Mouse (Mus musculus) right cerebral cortex, postnatal 25 days (tissue): ENCODE results near the gene Plgrkt.
A peak's percentile ranks its signal among the peaks of the same experiment; 100 is the strongest.
"Not testable (repeated sequence)": the region's sequence is repeated elsewhere in the genome, so short reads cannot be mapped to it uniquely, and the experiment has no call there.

Experiments used
- DNase-seq: peaks from one replicate; pipeline ENCODE4 v3.0.0; 2022

The Plgrkt gene

GRCm38 (mm10) chr19:29366969-29367622 lies at the start of gene Plgrkt, which contains the start of gene Cd274:
Plgrkt (minus strand) TSS chr19:29367390.
Cd274 (plus strand) TSS chr19:29367455.
- peak; percentile 35 for DNase-seq

- no peak for DNase-seq
These were observed 49.3 kb upstream of the Plgrkt start for GRCm38 (mm10) chr19:29416393-29416902.

GRCm38 (mm10) chr19:29414917-29415316 lies 47.7 kb upstream of the Plgrkt start:
- not testable (repeated sequence) for DNase-seq

- no peak for DNase-seq
These were observed 47.3 kb upstream of the Plgrkt start for GRCm38 (mm10) chr19:29414513-29414912.

GRCm38 (mm10) chr19:29412476-29413420 lies 45.6 kb upstream of the Plgrkt start:
- DNase-seq = no peak

GRCm38 (mm10) chr19:29410619-29411018 lies 43.4 kb upstream of the Plgrkt start, which contains the start of gene Pdcd1lg2:
Pdcd1lg2 (plus strand) TSS chr19:29410919.
- DNase-seq = no peak

GRCm38 (mm10) chr19:29406042-29407017 lies 39.1 kb upstream of the Plgrkt start:
- no peak for DNase-seq

GRCm38 (mm10) chr19:29405388-29405787 lies 38.2 kb upstream of the Plgrkt start:
- DNase-seq = no peak

GRCm38 (mm10) chr19:29403251-29403650 lies 36.1 kb upstream of the Plgrkt start:
- no peak for DNase-seq

- no peak for DNase-seq
These were observed 35.4 kb upstream of the Plgrkt start for GRCm38 (mm10) chr19:29402621-29403020.

- no peak for DNase-seq
These were observed 33.3 kb upstream of the Plgrkt start for GRCm38 (mm10) chr19:29400466-29400865.

GRCm38 (mm10) chr19:29399786-29400185 lies 32.6 kb upstream of the Plgrkt start:
- no peak for DNase-seq

GRCm38 (mm10) chr19:29396353-29396752 lies 29.2 kb upstream of the Plgrkt start:
- no peak for DNase-seq

GRCm38 (mm10) chr19:29394721-29395120 lies 27.5 kb upstream of the Plgrkt start:
- DNase-seq = no peak

GRCm38 (mm10) chr19:29393333-29393732 lies 26.1 kb upstream of the Plgrkt start:
- DNase-seq = no peak

GRCm38 (mm10) chr19:29391279-29391678 lies 24.1 kb upstream of the Plgrkt start:
- no peak for DNase-seq

- DNase-seq = no peak
These were observed 23.3 kb upstream of the Plgrkt start for GRCm38 (mm10) chr19:29390483-29390882.

- DNase-seq = no peak
These were observed 21.6 kb upstream of the Plgrkt start for GRCm38 (mm10) chr19:29388818-29389217.

- no peak for DNase-seq
These were observed 18.6 kb upstream of the Plgrkt start for GRCm38 (mm10) chr19:29385822-29386221.

- DNase-seq = no peak
These were observed 17.8 kb upstream of the Plgrkt start for GRCm38 (mm10) chr19:29384994-29385393.

GRCm38 (mm10) chr19:29384412-29384811 lies 17.2 kb upstream of the Plgrkt start:
- DNase-seq = no peak

GRCm38 (mm10) chr19:29383368-29383767 lies 16.2 kb upstream of the Plgrkt start:
- DNase-seq = no peak
